Mouse (Mus musculus): ENCODE results near the gene Nus1. TPM values are rescaled to one million over a fixed set of nuclear protein-coding genes. Genes with fewer than 3 reads are reported as not detected.

The Nus1 gene
- polyA plus RNA-seq, 1 experiment from 2014 or later: 11.8 TPM

DNA sequence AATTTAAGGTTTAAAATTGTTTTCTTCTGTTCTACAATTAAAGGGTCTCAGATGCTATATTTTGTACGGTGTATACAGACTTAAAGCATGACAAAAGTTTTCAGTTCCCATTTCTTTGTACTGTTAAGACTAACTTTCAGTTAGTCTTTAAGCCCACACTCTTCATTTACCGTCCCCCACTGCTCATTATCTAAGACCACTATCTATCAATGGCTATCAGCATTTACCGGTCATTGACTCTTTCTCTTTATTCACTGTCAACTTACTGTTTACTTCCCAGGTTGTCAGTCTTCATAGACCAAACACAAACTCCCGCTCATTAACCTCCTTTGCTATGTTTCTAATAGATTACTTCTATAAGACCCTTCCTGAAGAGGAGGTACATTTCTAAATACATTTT lies 30.2 kb upstream of the Nus1 start:
- H3K9ac ChIP-seq: no peak overlapping the region
- ATAC-seq (ENCODE audit: borderline replicate concordance, extremely low read depth, low FRiP score, low TSS enrichment): no peak
- no peak overlapping the region for H3K27ac ChIP-seq
- peaks cover 6% of the 10 kb centered on the region; the same call in 1 of the 2 replicates for H3K4me1 ChIP-seq
- 38% methylated on average over 4 of the region's 4 CpGs for WGBS
- no peaks in the 10 kb centered on the region for H3K36me3 ChIP-seq
- H3K9me3 ChIP-seq: no peaks in the 10 kb centered on the region
- no peak overlapping the region for H3K4me2 ChIP-seq
- no peak overlapping the region for H3K4me3 ChIP-seq
- no peaks in the 10 kb centered on the region for H3K27me3 ChIP-seq

DNA sequence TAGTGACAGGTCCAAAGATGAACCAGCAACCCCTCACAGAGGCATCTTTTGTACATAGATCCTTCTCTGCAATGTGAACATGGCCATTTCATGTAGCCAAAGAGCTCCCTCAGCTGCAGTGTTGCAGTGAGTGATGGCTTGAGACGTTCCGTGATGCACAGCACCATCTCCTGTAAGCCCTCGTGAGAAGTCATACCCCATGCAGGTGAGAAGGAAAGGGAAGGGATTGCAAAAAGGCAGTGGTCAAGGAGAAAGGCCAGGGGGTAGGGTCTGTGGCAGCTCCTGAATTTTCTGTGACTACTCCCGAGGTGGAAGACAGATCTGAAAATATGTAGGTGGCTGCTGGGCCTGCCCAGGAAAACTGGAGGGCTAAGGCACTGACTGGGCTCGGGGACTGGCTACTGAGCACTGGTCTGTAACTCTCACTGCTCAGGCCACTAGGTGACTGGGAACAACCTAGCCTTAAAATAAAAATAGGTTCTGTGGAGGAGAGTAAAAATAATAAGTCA lies 28.4 kb upstream of the Nus1 start, which contains the start of gene Nepn:
Gene Nepn, plus strand, starts transcription at position 51 of the 509 bp plus-strand sequence.
- H3K9me3 ChIP-seq: no peaks in the 10 kb centered on the region
- H3K36me3 ChIP-seq: no peaks in the 10 kb centered on the region
- H3K27ac ChIP-seq: no peak within 1 kb of the TSS
- no peak within 1 kb of the TSS for H3K4me2 ChIP-seq
- H3K4me3 ChIP-seq: no peak within 1 kb of the TSS
- no peak within 1 kb of the TSS for H3K9ac ChIP-seq
- H3K27me3 ChIP-seq: no peaks in the 10 kb centered on the region
- ATAC-seq (ENCODE audit: borderline replicate concordance, extremely low read depth, low FRiP score, low TSS enrichment): no peak
- no peaks in the 10 kb centered on the region for H3K4me1 ChIP-seq
- 72% methylated on average over 5 of the region's 5 CpGs for WGBS

DNA sequence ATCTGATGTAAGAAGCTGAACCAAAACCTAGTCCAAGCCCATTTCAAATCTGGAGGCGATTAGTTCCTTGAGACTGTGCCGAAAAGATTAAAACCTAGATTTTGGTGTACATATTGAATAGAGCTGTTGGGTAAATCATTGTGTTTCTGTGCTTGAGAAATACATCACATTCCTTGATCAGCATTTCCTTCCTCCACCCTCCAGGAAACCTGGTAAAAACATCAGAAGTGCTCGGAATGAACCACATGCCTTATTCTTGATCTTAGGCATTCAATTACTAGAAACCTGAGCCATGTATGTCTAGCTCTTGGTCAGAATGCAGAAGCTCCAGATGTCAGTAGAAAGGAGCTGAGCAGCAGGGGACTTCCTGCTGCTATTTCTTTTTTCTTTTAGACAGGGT lies 27.9 kb upstream of the Nus1 start:
- H3K36me3 ChIP-seq: no peaks in the 10 kb centered on the region
- H3K4me1 ChIP-seq: no peaks in the 10 kb centered on the region
- 69% methylated on average over 3 of the region's 3 CpGs for WGBS
- H3K4me2 ChIP-seq: no peak overlapping the region
- ATAC-seq (ENCODE audit: borderline replicate concordance, extremely low read depth, low FRiP score, low TSS enrichment): no peak
- H3K27ac ChIP-seq: no peak overlapping the region
- H3K9me3 ChIP-seq: no peaks in the 10 kb centered on the region
- H3K27me3 ChIP-seq: no peaks in the 10 kb centered on the region
- no peak overlapping the region for H3K9ac ChIP-seq
- no peak overlapping the region for H3K4me3 ChIP-seq

DNA sequence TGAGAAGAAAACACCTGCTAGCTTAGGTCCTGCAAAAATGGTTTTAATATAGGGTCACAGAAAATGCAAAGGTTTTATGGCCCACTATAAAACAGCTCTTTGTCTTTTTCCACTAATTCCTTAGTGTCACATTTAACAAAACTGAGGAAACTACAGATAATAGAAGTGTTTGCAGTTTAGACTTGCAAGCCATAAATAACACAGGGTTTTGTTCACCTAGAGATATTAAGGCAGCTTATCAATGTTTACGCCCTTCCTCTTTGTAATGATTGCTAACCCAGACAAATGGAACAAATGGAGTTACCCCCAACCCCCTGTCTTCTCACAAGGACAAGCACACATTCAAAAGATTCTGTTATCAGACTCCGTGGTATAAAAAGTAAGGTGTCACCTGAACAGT lies 26.1 kb upstream of the Nus1 start:
- H3K27ac ChIP-seq: no peak overlapping the region
- H3K9ac ChIP-seq: no peak overlapping the region
- H3K36me3 ChIP-seq: no peaks in the 10 kb centered on the region
- H3K4me3 ChIP-seq: no peak overlapping the region
- no peak for ATAC-seq (ENCODE audit: borderline replicate concordance, extremely low read depth, low FRiP score, low TSS enrichment)
- 57% methylated on average over 2 of the region's 2 CpGs for WGBS
- no peaks in the 10 kb centered on the region for H3K4me1 ChIP-seq
- no peak overlapping the region for H3K4me2 ChIP-seq
- no peaks in the 10 kb centered on the region for H3K9me3 ChIP-seq
- no peaks in the 10 kb centered on the region for H3K27me3 ChIP-seq

DNA sequence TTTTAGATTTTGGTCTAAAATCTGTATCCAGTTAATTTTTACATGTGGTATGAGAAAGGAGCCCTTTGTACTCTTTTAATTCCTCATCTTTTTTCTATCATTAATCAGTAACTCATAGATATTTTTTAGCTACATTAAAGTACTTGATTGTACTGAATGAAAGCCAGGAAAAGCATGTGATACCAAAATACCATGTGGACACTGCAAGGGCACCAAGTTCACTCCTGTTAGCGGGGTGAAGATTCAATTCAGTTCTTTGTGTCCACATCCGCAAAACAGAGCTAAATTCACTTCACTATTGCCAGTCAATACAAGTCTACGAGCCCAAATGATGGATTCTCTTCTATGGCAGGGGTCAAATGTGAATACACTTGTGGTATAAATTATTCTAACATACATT lies 20.7 kb upstream of the Nus1 start:
- no peaks in the 10 kb centered on the region for H3K9me3 ChIP-seq
- H3K36me3 ChIP-seq: no peaks in the 10 kb centered on the region
- ATAC-seq (ENCODE audit: borderline replicate concordance, extremely low read depth, low FRiP score, low TSS enrichment): no peak
- H3K4me2 ChIP-seq: no peak overlapping the region
- no peaks in the 10 kb centered on the region for H3K27me3 ChIP-seq
- H3K27ac ChIP-seq: no peak overlapping the region
- no peaks in the 10 kb centered on the region for H3K4me1 ChIP-seq
- 88% methylated on average over 3 of the region's 3 CpGs for WGBS
- no peak overlapping the region for H3K4me3 ChIP-seq
- no peak overlapping the region for H3K9ac ChIP-seq

DNA sequence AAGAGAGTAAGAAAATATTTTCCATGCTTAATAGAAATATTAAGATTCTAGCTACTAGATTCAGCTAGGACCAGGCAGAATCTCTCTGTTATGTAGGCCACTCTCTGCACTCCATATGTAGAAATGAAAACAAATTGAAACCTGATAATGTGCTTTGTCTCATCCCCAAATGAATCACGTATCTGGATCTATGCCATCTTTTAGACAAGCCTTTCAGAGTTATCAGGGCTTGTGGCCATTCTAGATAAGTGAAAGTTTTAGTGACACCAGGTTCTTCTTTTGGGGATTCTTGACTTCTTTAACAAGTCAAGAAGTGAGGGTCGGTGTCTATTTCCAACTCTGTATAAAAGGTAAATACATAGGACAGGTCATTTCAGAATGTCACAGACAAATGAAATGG lies 18.6 kb upstream of the Nus1 start:
- ATAC-seq (ENCODE audit: borderline replicate concordance, extremely low read depth, low FRiP score, low TSS enrichment): no peak

DNA sequence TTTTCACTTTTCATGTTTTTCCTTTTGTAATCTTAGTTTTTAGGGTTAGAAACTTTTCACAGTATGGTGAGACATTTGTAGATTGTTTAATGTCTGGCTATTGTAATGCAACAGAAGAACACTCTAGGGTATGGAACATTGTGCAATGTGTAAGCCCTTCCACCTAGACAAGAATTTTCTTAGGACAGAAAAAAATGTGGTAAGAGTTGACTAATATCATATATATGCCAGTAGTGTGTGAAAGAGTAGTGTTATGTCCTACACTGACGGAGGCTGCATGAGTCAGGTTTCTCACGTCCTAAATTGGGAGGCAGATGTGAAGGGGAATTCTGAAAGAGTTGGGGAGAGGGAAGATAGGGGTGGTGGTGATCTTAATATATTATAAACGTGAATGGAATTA lies 17.6 kb upstream of the Nus1 start:
- no peak overlapping the region for H3K27ac ChIP-seq
- WGBS: 58% methylated on average over 3 of the region's 3 CpGs
- no peak overlapping the region for H3K4me3 ChIP-seq
- no peaks in the 10 kb centered on the region for H3K9me3 ChIP-seq
- no peaks in the 10 kb centered on the region for H3K4me1 ChIP-seq
- H3K9ac ChIP-seq: no peak overlapping the region
- ATAC-seq (ENCODE audit: borderline replicate concordance, extremely low read depth, low FRiP score, low TSS enrichment): no peak
- no peaks in the 10 kb centered on the region for H3K27me3 ChIP-seq
- no peaks in the 10 kb centered on the region for H3K36me3 ChIP-seq
- H3K4me2 ChIP-seq: no peak overlapping the region

More for the DNA sequence above, 18.6 kb upstream of the Nus1 start:
- H3K27ac ChIP-seq: no peak overlapping the region
- no peaks in the 10 kb centered on the region for H3K27me3 ChIP-seq
- no peak overlapping the region for H3K4me2 ChIP-seq
- no peaks in the 10 kb centered on the region for H3K36me3 ChIP-seq
- 71% methylated on average over 2 of the region's 2 CpGs for WGBS
- H3K4me1 ChIP-seq: no peaks in the 10 kb centered on the region
- H3K9ac ChIP-seq: no peak overlapping the region
- H3K9me3 ChIP-seq: no peaks in the 10 kb centered on the region
- no peak overlapping the region for H3K4me3 ChIP-seq

DNA sequence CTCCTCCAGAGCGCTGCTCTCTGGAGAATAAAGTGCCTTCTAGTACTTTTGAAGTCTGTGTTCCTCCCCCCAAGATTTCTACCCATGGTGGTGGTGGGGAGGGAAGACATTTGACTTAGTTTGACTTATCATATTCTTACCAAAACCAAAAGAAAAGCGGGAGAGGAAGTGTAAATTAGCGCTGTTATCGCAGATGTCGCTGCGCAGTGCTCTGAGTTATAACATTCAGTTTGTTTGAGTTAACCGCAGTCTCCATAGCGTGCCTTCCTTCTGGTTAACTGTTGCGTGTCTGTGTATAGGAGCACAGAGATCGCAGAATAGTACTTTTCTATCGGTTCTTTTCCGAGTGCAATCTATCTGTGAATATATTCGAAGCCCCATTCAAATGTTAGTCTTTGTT lies 12.2 kb upstream of the Nus1 start:
- no peak for ATAC-seq (ENCODE audit: borderline replicate concordance, extremely low read depth, low FRiP score, low TSS enrichment)
- Histone ChIP-seq H3K4me2 (no peak overlapping the region), H3K4me3 (no peak overlapping the region), H3K27me3 (no peaks in the 10 kb centered on the region), H3K9me3 (no peaks in the 10 kb centered on the region), H3K9ac (no peak overlapping the region), H3K27ac (no peak overlapping the region), H3K36me3 (no peaks in the 10 kb centered on the region), H3K4me1 (no peaks in the 10 kb centered on the region)
- WGBS: 83% methylated on average over 13 of the region's 13 CpGs

DNA sequence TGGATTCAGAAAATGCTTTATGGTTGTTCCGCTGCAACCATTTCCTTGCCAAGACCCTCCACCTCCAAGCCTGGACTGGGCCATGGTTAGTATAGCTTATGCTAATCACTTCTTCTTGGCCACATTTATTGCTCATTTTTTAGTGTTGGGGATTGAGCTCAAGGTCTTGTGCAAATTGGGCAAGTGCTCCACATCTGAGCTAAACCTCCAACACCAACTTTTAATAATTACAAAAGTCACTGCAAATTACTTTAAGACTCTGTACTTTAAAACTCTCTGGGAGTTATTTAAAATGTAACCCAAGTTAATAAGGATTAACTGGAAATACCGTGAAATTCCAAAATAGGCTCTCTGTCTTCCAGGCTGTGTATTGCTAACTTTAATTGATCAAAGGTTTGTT lies 9.8 kb upstream of the Nus1 start:
- Histone ChIP-seq H3K27me3 (no peaks in the 10 kb centered on the region), H3K36me3 (no peaks in the 10 kb centered on the region), H3K9me3 (no peaks in the 10 kb centered on the region), H3K9ac (no peak overlapping the region), H3K27ac (no peak overlapping the region), H3K4me3 (no peak overlapping the region), H3K4me2 (no peak overlapping the region), H3K4me1 (no peaks in the 10 kb centered on the region)
- 88% methylated on average over 2 of the region's 2 CpGs for WGBS
- ATAC-seq (ENCODE audit: borderline replicate concordance, extremely low read depth, low FRiP score, low TSS enrichment): no peak

DNA sequence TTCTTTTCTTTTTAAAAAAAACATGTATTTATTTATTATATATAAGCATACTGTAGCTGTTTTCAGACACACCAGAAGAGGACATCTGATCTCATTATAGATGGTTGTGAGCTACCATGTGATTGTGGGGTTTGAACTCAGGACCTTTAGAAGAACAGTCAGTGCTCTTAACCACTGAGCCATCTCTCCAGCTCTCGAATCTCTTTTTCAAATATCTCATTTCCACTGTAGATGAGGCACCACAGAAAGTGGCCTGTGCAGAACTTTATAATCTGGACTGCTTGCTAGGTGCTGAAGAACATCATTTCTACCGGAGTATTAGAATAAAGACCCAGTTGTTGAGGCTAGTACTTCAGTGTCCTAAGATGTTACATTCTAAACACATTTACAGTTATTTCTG lies 2.3 kb upstream of the Nus1 start:
- ATAC-seq (ENCODE audit: borderline replicate concordance, extremely low read depth, low FRiP score, low TSS enrichment): no peak
- WGBS: 80% methylated on average over 2 of the region's 2 CpGs
- H3K27ac ChIP-seq: no peak overlapping the region
- peaks cover 17% of the 10 kb centered on the region for H3K4me1 ChIP-seq
- no peak overlapping the region for H3K9ac ChIP-seq
- no peaks in the 10 kb centered on the region for H3K36me3 ChIP-seq
- H3K4me3 ChIP-seq: no peak overlapping the region
- no peak overlapping the region for H3K4me2 ChIP-seq
- H3K27me3 ChIP-seq: no peaks in the 10 kb centered on the region
- no peaks in the 10 kb centered on the region for H3K9me3 ChIP-seq

DNA sequence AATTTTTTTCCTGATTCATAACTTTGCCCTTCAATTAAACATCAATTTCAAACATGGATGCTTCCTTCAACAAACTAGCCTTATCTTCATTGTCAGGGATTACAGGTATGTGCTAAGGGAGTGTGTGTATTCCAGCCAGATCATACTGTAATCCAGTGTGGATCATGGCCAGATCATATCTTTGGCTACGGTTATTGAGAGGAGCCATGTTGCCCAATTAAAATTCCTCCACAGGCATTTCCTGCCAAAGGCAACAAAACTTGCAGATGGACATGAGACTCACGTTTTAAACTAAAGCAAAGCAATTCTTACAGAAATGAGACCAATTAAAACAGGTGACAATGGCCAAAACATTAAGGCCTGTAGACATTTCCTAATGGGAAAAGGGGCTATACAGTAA lies 889 bp upstream of the Nus1 start:
- H3K4me3 ChIP-seq: peak overlapping the region; percentile 100
- no peaks in the 10 kb centered on the region for H3K27me3 ChIP-seq
- H3K4me1 ChIP-seq: peaks cover 24% of the 10 kb centered on the region
- 30% methylated on average over 2 of the region's 2 CpGs for WGBS
- H3K9me3 ChIP-seq: no peaks in the 10 kb centered on the region
- H3K9ac ChIP-seq: peak overlapping the region; percentile 37; the same call in 1 of the 2 replicates
- no peak for ATAC-seq (ENCODE audit: borderline replicate concordance, extremely low read depth, low FRiP score, low TSS enrichment)
- H3K4me2 ChIP-seq: peak overlapping the region; percentile 70
- peak overlapping the region; percentile 31; the same call in 1 of the 2 replicates for H3K27ac ChIP-seq
- H3K36me3 ChIP-seq: no peaks in the 10 kb centered on the region

DNA sequence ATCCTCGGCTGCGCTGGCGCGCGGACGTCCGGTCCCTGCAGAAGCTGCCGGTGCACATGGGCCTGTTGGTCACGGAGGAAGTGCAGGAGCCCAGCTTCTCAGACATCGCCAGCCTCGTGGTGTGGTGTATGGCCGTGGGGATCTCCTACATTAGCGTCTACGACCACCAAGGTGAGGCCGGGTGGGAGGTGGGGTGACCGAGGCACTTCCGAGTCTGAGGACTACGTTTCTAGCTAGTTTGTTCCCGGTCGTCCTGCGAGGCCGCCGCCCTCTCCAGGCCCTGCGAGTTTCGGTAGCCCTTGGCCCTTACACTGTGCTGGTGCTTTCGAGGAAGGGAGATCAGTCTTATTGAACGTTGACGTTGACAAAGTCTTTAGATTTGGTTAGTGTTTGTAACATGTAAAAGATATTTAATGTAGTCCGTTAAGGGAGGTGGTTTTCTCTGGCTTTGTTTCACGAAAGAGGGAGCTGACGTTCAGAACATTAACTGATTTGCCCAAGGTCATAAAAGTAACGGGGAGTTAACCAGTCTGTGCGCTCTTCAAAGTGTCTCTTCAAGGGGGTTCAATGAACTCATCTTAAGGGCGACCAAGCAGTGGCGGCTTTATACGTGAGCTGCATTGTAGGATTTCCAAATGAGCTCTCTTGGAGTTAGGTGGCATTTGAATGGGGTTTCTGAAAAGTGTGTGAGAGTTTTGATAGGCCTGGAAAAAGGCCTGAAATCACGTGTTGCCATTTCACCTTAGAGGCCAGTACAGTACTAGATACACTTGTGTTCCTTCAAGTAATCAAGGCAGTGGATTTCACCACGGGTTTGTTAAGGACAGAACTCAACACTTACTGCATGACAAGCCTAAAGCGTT lies 882 bp downstream of the Nus1 start:
- Histone ChIP-seq H3K36me3 (no peaks in the 10 kb centered on the region), H3K9ac (peak overlapping the region; percentile 95), H3K27me3 (no peaks in the 10 kb centered on the region), H3K27ac (peak overlapping the region; percentile 92), H3K9me3 (no peaks in the 10 kb centered on the region), H3K4me3 (peak overlapping the region; percentile 100), H3K4me1 (peaks cover 24% of the 10 kb centered on the region), H3K4me2 (peak overlapping the region; percentile 70)
- peak; percentile 15; the same call in 1 of the 2 replicates for ATAC-seq (ENCODE audit: borderline replicate concordance, extremely low read depth, low FRiP score, low TSS enrichment)
- WGBS: under 1% methylated on average over 39 of the region's 39 CpGs

All from lung, embryonic 15.5 days (tissue).